Mouse (Mus musculus) cerebellum, adult 2 months (tissue): ENCODE data around the gene Olfr6.

Experiments used
- CTCF ChIP-seq: fragments of 200-500 bp; IDR thresholded peaks from 2 replicates; pipeline ENCODE4 v1.5.1; 2011; ENCODE audit warnings: low read depth, mild to moderate bottlenecking, control low read depth, low read length, moderate library complexity, borderline replicate concordance; ENCODE audit not compliant: insufficient read depth
- POLR2A ChIP-seq: fragments of 200-500 bp; IDR thresholded peaks from 2 replicates; pipeline ENCODE4 v1.6.1; 2011; ENCODE audit warnings: low read length, control low read depth, borderline replicate concordance; ENCODE audit not compliant: insufficient read depth

GRCm38 (mm10) chr7:106932119-106932518 lies 31.6 kb downstream of the Olfr6 start, which contains the start of gene Olfr709-ps1:
- TF ChIP-seq CTCF (no peak), POLR2A (no peak)
